ENCODE assay signal across 18 mouse cellular contexts in genomic region chr17:32468494-32468893, GRCm38 (mm10). TPM values are rescaled to one million over a fixed set of nuclear protein-coding genes. Genes with fewer than 3 reads are reported as not detected.
"Had no signal": no experiment of that assay in that cellular context is flagged by ENCODE, and none has a peak within 500 bp of the region (broad histone marks: within the 10 kb centered on the region; RNA-seq: fewer than 3 reads in every experiment).

No protein-coding gene starts in this region.

- H3K4me1 ChIP-seq: hindbrain, embryonic 13.5 days; limb, embryonic 13.5 days; liver, embryonic 12.5 days; midbrain, embryonic 10.5 days; neural tube, embryonic 15.5 days had no signal

- H3K27ac ChIP-seq: hindbrain, embryonic 13.5 days; hindbrain, postnatal 0 days; layer of hippocampus, adult 2 months; limb, embryonic 13.5 days; liver, embryonic 12.5 days; midbrain, embryonic 10.5 days; neural tube, embryonic 15.5 days had no signal

- H3K36me3 ChIP-seq: hindbrain, embryonic 13.5 days; limb, embryonic 13.5 days; liver, embryonic 12.5 days; midbrain, embryonic 10.5 days; neural tube, embryonic 15.5 days had no signal

- H3K27me3 ChIP-seq: hindbrain, embryonic 13.5 days; neural tube, embryonic 15.5 days had no signal

- H3K9ac ChIP-seq: hindbrain, embryonic 13.5 days; limb, embryonic 13.5 days; liver, embryonic 12.5 days; lung, embryonic 14.5 days; neural tube, embryonic 15.5 days had no signal

- DNase-seq: left cerebral cortex, postnatal 4 days; lung, embryonic 14.5 days; lung, postnatal 10 days; lung, postnatal 4 days; midbrain, embryonic 14.5 days; right cerebral cortex, adult 18-20 months; spleen, adult 18-20 months; thymus, postnatal 36 days had no signal

- H3K4me3 ChIP-seq: hindbrain, embryonic 13.5 days; layer of hippocampus, adult 2 months; limb, embryonic 13.5 days; liver, embryonic 12.5 days; midbrain, embryonic 10.5 days; myocyte; neural tube, embryonic 15.5 days had no signal

- H3K4me2 ChIP-seq: hindbrain, embryonic 13.5 days; limb, embryonic 13.5 days; liver, embryonic 12.5 days; lung, embryonic 14.5 days; neural tube, embryonic 15.5 days had no signal

- ATAC-seq: hindbrain, postnatal 0 days; liver, embryonic 12.5 days had no signal

- H3K9me3 ChIP-seq: hindbrain, embryonic 13.5 days; limb, embryonic 13.5 days; liver, embryonic 12.5 days; midbrain, embryonic 10.5 days; neural tube, embryonic 15.5 days had no signal

RNA-seq across cellular contexts. Expression of gene Pglyrp2, which starts 44.5 kb away (rescaled TPM):
- polyA plus RNA-seq: hindbrain, postnatal 0 days; midbrain, embryonic 10.5 days; midbrain, embryonic 14.5 days; myocyte; neural tube, embryonic 11.5 days; neural tube, embryonic 15.5 days; stomach, embryonic 14.5 days had no signal
